Mouse (Mus musculus): ENCODE results near the gene 1700019A02Rik. TPM values are rescaled to one million over a fixed set of nuclear protein-coding genes. Genes with fewer than 3 reads are reported as not detected.

The 1700019A02Rik gene
- not detected in 2 replicates for polyA plus RNA-seq (2015; fragmentation: Nextera tagmentation; extraction: Ambion mirVana)

DNA sequence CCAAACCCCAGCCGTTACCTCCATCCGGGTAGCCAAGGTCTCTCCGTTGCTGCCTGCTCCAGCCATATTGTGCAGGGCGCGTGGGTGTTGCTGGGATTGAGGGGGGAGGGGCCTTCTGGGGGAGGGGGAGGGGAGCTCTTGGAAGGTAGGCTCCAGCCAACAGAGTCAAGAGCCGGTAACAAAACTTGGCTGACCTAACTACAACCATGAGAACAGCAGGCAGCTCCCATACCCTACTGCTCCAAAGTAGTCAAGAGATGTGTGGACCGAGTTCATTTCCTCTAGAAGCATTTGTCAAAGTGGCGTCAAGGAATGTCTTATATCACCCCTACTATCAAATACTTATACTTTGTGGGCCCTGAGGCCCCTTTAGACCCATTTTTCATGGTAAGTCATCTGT is at the start of gene 1700019A02Rik:
TSS of gene 1700019A02Rik (minus strand) at position 101 of the 400 bp plus-strand sequence.
- no peaks in the 10 kb centered on the region for H3K9me3 ChIP-seq
- H3K4me3 ChIP-seq, result no peak within 1 kb of the TSS
- 91% methylated on average over 8 of the region's 8 CpGs for WGBS
- H3K36me3 ChIP-seq, result no peaks in the 10 kb centered on the region
- H3K4me2 ChIP-seq, result no peak within 1 kb of the TSS
- no peaks in the 10 kb centered on the region for H3K27me3 ChIP-seq
- no peak within 1 kb of the TSS for H3K9ac ChIP-seq
- no peak for ATAC-seq (ENCODE audit: low read depth)
- no peaks in the 10 kb centered on the region for H3K4me1 ChIP-seq (replicated peaks)
- no peak within 1 kb of the TSS for H3K27ac ChIP-seq (replicated peaks)

DNA sequence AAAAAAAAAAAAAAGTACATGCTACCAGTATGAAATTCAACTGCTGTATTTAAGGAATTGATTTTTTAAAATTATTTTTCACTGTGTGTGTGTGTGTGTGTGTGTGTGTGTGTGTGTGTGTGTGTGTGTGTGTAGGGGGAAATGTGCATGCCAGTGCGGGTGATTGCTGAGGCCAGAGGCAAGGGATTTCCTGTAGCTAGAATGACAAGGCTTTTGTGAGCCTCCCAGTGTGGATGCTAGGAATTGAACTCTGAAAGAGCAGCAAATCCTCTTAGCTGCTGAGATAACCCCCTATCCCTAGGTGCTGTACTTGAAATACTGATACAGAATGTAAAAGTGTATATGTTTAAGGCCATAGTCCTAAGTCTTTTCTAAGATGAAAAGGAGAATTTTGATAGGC is 38.6 kb upstream of the 1700019A02Rik start:
- Histone ChIP-seq H3K9me3 (no peaks in the 10 kb centered on the region), H3K27ac (replicated peaks) (no peak overlapping the region), H3K4me3 (no peak overlapping the region), H3K4me2 (no peak overlapping the region), H3K36me3 (no peaks in the 10 kb centered on the region), H3K27me3 (no peaks in the 10 kb centered on the region), H3K9ac (no peak overlapping the region), H3K4me1 (replicated peaks) (no peaks in the 10 kb centered on the region)
- WGBS, result 91% methylated on average over 1 of the region's 1 CpGs
- ATAC-seq (ENCODE audit: low read depth), result no peak

DNA sequence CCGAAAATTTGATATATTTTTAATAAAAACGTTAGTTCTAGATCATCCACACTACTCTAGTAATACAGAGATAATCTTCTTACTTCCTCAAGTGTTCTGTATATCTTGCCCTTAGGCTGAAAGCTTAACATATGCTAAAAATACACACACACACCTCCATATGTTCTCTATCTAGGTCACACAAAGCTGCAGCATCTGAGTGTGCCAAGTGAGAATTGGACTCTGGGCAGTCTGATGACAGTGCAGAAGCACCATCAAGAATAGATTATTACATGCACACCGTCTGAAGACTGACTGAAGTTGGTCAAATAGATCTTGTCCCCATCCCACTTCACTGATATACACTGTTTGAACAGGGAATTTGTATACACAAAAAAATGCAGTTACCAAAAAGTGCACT is 38.2 kb upstream of the 1700019A02Rik start:
- Histone ChIP-seq H3K4me1 (replicated peaks) (no peaks in the 10 kb centered on the region), H3K4me3 (no peak overlapping the region), H3K4me2 (no peak overlapping the region), H3K27me3 (no peaks in the 10 kb centered on the region), H3K9ac (no peak overlapping the region), H3K9me3 (no peaks in the 10 kb centered on the region), H3K36me3 (no peaks in the 10 kb centered on the region), H3K27ac (replicated peaks) (no peak overlapping the region)
- 82% methylated on average over 3 of the region's 3 CpGs for WGBS
- no peak for ATAC-seq (ENCODE audit: low read depth)

DNA sequence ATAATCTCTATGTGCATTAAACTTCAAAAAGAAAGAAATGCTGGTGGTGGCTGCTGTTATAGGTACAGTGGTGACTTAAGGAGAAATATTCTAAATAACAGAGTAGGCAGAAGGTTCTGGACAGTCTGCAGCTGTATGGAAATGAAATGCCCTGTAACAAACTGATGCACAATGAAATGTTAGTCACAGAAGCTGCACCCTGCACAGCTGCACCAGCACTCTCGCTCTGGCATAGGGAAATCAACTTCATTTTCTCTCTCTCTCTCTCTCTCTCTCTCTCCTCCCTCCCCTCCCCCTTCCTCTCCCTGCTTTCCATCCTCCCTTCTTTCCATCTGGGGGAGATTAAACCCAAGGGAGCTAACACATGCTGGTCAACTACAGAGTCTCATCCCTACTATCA is 37.3 kb upstream of the 1700019A02Rik start:
- WGBS, result 45% methylated on average over 1 of the region's 1 CpGs
- Histone ChIP-seq H3K4me1 (replicated peaks) (no peaks in the 10 kb centered on the region), H3K4me2 (no peak overlapping the region), H3K4me3 (no peak overlapping the region), H3K36me3 (no peaks in the 10 kb centered on the region), H3K27me3 (no peaks in the 10 kb centered on the region), H3K9me3 (no peaks in the 10 kb centered on the region), H3K27ac (replicated peaks) (no peak overlapping the region), H3K9ac (no peak overlapping the region)
- ATAC-seq (ENCODE audit: low read depth), result no peak

DNA sequence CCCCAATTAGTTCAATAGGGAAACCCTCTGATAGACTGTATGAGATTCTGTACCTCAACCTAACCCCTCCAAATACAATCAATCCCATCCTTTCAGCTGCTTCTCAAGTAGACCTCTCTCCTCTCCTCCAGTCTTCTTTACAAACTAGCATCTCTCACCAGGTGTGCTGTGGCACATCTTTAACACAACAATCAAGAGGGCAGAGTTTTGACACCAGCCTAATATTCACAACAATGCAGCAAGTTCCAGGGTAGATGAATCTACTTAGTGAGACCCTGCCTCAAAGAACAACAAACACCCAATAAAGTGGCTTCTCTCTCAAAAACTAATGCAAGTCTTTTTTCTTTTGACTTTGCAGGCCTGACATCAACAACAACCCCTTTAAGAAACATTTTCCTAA is 22.7 kb upstream of the 1700019A02Rik start:
- Histone ChIP-seq H3K36me3 (no peaks in the 10 kb centered on the region), H3K9me3 (no peaks in the 10 kb centered on the region), H3K4me2 (no peak overlapping the region), H3K4me3 (no peak overlapping the region), H3K27me3 (no peaks in the 10 kb centered on the region), H3K27ac (replicated peaks) (no peak overlapping the region), H3K4me1 (replicated peaks) (no peaks in the 10 kb centered on the region), H3K9ac (no peak overlapping the region)
- no peak for ATAC-seq (ENCODE audit: low read depth)

DNA sequence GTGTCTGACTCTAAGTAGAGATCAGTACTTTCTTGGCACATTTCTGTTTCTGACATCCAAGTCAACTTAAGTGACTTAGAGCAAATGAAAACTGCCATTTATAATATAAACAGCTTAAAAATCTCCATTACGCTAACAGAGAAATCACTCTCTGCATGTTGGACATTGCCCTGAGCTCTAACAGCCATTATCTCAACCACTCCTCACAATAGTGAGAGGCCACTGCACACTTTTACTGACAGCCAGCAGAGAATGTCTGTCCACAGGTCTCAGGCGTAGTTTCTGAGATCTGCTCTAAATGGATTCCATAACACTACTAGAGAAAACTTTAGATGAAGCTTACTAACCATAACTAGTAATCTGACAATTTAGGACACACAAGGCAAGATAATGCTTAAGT is 16.5 kb upstream of the 1700019A02Rik start:
- no peak for ATAC-seq (ENCODE audit: low read depth)
- H3K4me1 ChIP-seq (replicated peaks), result no peaks in the 10 kb centered on the region
- H3K27ac ChIP-seq (replicated peaks), result no peak overlapping the region
- H3K27me3 ChIP-seq, result no peaks in the 10 kb centered on the region
- no peak overlapping the region for H3K4me2 ChIP-seq
- no peak overlapping the region for H3K9ac ChIP-seq
- no peak overlapping the region for H3K4me3 ChIP-seq
- no peaks in the 10 kb centered on the region for H3K36me3 ChIP-seq
- WGBS, result 97% methylated on average over 2 of the region's 2 CpGs
- H3K9me3 ChIP-seq, result no peaks in the 10 kb centered on the region

DNA sequence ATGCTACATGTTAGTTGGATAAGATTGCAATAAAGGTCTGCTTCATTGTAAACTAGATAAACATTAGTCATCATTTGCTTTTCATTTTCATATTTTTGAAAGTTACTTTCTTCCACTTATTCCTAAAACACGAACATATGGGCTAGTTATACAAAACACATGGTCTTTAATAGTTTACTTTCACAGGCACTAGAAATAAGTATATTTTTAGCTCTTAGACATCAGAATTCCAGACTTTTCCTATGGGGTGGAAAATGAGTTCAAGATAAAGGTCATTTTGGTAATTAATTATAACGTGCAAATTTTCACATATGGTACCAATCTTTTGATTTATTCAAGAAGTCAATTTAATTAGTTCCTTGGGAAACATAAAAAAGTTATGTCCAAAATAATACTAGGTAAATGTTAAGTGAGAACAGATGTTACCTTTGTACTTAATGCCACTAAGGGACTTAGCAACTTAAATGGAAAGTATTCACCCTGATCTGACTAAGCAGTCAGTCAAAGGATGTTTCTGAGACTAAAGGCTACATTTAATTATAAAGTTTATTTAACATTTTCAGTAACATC is 14.3 kb upstream of the 1700019A02Rik start:
- Histone ChIP-seq H3K4me1 (replicated peaks) (no peaks in the 10 kb centered on the region), H3K4me3 (no peak overlapping the region), H3K27me3 (no peaks in the 10 kb centered on the region), H3K4me2 (no peak overlapping the region), H3K9ac (no peak overlapping the region), H3K27ac (replicated peaks) (no peak overlapping the region), H3K36me3 (no peaks in the 10 kb centered on the region), H3K9me3 (no peaks in the 10 kb centered on the region)
- ATAC-seq (ENCODE audit: low read depth), result no peak
- WGBS, result 70% methylated on average over 2 of the region's 2 CpGs

DNA sequence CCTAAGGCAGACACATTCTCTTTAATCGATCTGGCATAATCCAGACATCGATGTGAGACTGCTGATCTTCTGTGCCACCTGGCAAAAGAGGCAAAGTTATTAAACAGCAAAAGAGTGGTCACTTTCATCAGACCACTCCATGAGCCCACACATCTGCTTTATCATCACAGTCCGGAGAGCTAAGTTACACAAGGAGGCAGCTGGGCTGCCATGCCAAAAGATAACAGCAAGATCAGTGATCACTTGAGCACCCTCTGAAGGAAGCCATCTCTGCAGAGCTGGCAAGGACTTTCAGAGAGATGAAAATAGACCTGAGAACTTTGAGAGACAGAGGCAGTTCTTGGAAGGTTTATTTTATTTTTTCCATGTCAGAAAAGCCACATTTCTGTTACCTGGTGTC is 7.1 kb upstream of the 1700019A02Rik start:
- ATAC-seq (ENCODE audit: low read depth), result no peak
- no peak overlapping the region for H3K27ac ChIP-seq (replicated peaks)
- no peak overlapping the region for H3K9ac ChIP-seq
- peaks cover 4% of the 10 kb centered on the region; the same call in 1 of the 2 replicates for H3K36me3 ChIP-seq
- no peaks in the 10 kb centered on the region for H3K4me1 ChIP-seq (replicated peaks)
- WGBS, result 91% methylated on average over 3 of the region's 3 CpGs
- no peaks in the 10 kb centered on the region for H3K9me3 ChIP-seq
- no peaks in the 10 kb centered on the region for H3K27me3 ChIP-seq
- H3K4me2 ChIP-seq, result no peak overlapping the region
- H3K4me3 ChIP-seq, result no peak overlapping the region

DNA sequence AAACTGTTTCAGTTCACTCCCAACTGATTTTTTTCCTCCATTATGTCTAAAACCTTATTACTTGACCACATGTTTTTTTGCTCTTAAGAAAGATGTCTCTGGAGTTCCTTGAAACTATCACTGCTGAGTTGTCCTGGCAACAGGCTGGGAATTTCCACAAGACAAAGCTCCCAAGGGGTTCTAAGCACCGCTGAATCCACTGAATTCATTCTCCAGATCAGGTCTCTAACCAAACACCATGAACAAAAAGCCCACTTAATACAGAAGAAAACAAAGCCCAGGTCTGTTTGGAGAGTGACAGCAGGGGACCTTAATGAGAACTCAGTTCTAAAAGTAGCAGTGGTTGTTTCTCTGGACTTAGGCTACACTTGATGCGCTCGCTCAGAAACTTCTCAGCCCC is 3.8 kb upstream of the 1700019A02Rik start:
- H3K4me2 ChIP-seq, result no peak overlapping the region
- no peak overlapping the region for H3K4me3 ChIP-seq
- no peaks in the 10 kb centered on the region for H3K27me3 ChIP-seq
- peaks cover 4% of the 10 kb centered on the region; the same call in 1 of the 2 replicates for H3K36me3 ChIP-seq
- H3K9me3 ChIP-seq, result no peaks in the 10 kb centered on the region
- H3K4me1 ChIP-seq (replicated peaks), result no peaks in the 10 kb centered on the region
- 60% methylated on average over 3 of the region's 3 CpGs for WGBS
- no peak for ATAC-seq (ENCODE audit: low read depth)
- H3K9ac ChIP-seq, result no peak overlapping the region
- H3K27ac ChIP-seq (replicated peaks), result no peak overlapping the region

DNA sequence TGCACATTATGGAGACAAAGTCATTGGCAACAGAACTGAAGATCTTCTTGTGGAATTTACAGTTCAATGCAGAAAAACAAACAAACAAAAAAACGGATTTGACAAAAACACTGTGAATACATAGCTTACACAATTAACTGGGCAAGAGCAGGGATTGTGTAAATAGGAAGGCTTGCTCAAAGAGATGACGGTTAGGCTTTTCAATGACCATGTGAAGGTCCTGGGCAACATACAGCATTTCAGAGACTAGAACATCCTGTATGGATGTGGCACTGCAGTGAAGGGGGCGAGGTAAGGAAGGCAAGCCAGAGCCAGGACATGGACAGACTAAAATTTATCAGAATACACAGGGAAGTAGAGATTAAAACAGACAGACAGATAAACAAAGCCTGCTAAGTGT is 2.2 kb upstream of the 1700019A02Rik start:
- Histone ChIP-seq H3K4me2 (no peak overlapping the region), H3K4me1 (replicated peaks) (no peaks in the 10 kb centered on the region), H3K27ac (replicated peaks) (no peak overlapping the region), H3K9ac (no peak overlapping the region), H3K27me3 (no peaks in the 10 kb centered on the region), H3K9me3 (no peaks in the 10 kb centered on the region), H3K36me3 (peaks cover 3% of the 10 kb centered on the region; the same call in 1 of the 2 replicates), H3K4me3 (no peak overlapping the region)
- WGBS, result 83% methylated on average over 3 of the region's 3 CpGs
- no peak for ATAC-seq (ENCODE audit: low read depth)

DNA sequence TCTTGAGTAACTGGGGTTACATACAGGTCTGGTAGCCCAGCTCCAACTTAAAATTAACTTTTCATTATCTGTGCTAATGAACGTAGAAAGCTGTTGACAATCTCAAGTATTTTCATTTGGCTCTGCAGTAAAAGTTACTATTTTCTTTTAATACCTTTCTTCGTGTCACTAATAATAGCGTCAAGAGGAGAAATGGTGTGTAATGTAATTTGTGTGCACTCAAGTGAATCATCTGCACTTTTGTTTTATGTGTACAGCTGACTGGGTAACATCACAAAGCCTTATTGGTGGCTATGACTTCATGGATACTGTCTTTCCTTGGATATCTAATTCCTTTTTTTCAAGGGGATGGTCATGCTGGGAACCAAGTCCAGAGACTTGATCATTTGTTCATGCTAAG is 1.1 kb downstream of the 1700019A02Rik start:
- no peaks in the 10 kb centered on the region for H3K36me3 ChIP-seq
- ATAC-seq (ENCODE audit: low read depth), result no peak
- H3K27me3 ChIP-seq, result no peaks in the 10 kb centered on the region
- H3K9me3 ChIP-seq, result no peaks in the 10 kb centered on the region
- H3K4me2 ChIP-seq, result no peak overlapping the region
- 84% methylated on average over 3 of the region's 3 CpGs for WGBS
- H3K9ac ChIP-seq, result no peak overlapping the region
- no peak overlapping the region for H3K27ac ChIP-seq (replicated peaks)
- no peak overlapping the region for H3K4me3 ChIP-seq
- H3K4me1 ChIP-seq (replicated peaks), result no peaks in the 10 kb centered on the region

DNA sequence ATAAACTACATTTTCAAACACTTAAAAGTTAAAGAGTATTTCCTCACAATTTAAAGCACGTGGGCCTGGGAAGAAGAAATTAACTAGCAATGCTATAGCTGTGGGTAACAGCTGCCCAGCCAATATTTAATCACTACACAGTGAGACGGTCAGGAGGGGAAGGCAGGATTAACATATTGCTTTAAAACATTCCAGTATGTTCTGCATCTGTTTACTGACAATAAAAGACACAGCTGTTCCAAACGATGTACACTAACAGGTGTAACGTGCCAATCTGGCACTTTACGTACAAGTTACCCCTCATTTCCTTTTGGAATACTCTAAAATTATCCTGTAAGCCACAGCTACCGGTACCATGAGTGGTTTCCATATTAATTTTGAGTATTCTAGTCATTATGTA is 29.7 kb downstream of the 1700019A02Rik start:
- H3K4me1 ChIP-seq (replicated peaks), result no peaks in the 10 kb centered on the region
- WGBS, result 54% methylated on average over 6 of the region's 6 CpGs

DNA sequence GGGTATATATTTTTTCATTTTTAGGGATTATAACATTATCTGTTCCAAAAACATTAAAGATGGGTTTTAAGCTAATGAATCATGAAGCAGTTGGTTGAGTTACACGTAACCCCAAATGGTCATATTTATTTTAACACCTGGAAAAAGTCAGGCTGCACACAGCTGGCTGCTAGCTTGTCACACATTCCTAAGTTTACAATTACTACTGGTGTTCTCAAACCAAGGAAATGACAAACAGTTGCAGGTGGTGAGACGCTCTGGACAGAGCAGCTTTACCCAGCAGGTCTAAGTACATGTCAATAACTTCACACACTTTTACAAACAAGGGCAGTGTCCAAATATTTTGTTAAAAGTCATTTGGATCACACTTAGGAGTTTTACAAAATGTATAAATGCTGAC is 64.4 kb downstream of the 1700019A02Rik start:
- Histone ChIP-seq H3K9me3 (no peaks in the 10 kb centered on the region), H3K4me1 (replicated peaks) (no peaks in the 10 kb centered on the region), H3K27me3 (no peaks in the 10 kb centered on the region), H3K9ac (no peak overlapping the region), H3K36me3 (no peaks in the 10 kb centered on the region), H3K4me3 (no peak overlapping the region), H3K4me2 (no peak overlapping the region), H3K27ac (replicated peaks) (no peak overlapping the region)
- ATAC-seq (ENCODE audit: low read depth), result no peak
- WGBS, result 81% methylated on average over 2 of the region's 2 CpGs

More for the DNA sequence above, 29.7 kb downstream of the 1700019A02Rik start:
- Histone ChIP-seq H3K9me3 (no peaks in the 10 kb centered on the region), H3K36me3 (no peaks in the 10 kb centered on the region), H3K27me3 (no peaks in the 10 kb centered on the region), H3K9ac (no peak overlapping the region), H3K4me2 (no peak overlapping the region), H3K4me3 (no peak overlapping the region), H3K27ac (replicated peaks) (no peak overlapping the region)
- ATAC-seq (ENCODE audit: low read depth), result no peak
